In the genomic region with DNA sequence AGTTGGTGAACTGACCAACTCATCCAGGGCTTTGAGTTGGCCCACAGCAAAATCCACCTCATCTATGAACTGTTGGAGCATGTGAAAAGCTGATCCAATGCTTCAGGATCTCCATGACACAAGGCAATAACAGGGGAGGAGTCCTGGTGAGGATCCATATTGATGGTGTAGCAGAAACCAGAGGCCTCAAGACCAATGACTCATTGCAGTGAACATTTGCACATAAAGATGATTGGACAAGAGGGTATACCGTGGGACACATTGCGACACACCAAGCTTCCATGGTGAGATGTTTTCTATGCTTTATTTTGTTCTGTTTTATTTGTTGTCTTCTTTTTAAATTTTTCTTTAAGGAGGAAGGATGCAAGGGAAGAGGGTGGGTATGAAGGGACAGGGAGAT, we compare ENCODE assay signal across 29 mouse cellular contexts.
"Had no signal": no experiment of that assay in that cellular context is flagged by ENCODE, and none has a peak within 500 bp of the region (broad histone marks: within the 10 kb centered on the region; RNA-seq: fewer than 3 reads in every experiment).

No protein-coding gene starts in this region.

- H3K36me3 ChIP-seq: heart, embryonic 13.5 days; heart, embryonic 15.5 days; hindbrain, embryonic 10.5 days; hindbrain, embryonic 13.5 days; hindbrain, embryonic 15.5 days; kidney, embryonic 15.5 days; limb, embryonic 13.5 days; limb, embryonic 15.5 days; liver, embryonic 12.5 days had no signal

- H3K9ac ChIP-seq: heart, embryonic 13.5 days; heart, embryonic 15.5 days; hindbrain, embryonic 13.5 days; hindbrain, embryonic 15.5 days; kidney, embryonic 15.5 days; limb, embryonic 13.5 days; limb, embryonic 15.5 days; liver, embryonic 12.5 days; liver, embryonic 14.5 days had no signal

- H3K4me2 ChIP-seq: heart, embryonic 11.5 days; heart, embryonic 13.5 days; heart, embryonic 15.5 days; hindbrain, embryonic 13.5 days; hindbrain, embryonic 15.5 days; kidney, embryonic 15.5 days; limb, embryonic 13.5 days; limb, embryonic 15.5 days; liver, embryonic 12.5 days had no signal

- H3K4me3 ChIP-seq: gastrocnemius, adult 2 months; heart, adult 2 months; heart, embryonic 13.5 days; heart, embryonic 15.5 days; hindbrain, embryonic 10.5 days; hindbrain, embryonic 13.5 days; hindbrain, embryonic 15.5 days; kidney, embryonic 15.5 days; layer of hippocampus, adult 2 months; left cerebral cortex, adult 2 months; limb, embryonic 13.5 days; limb, embryonic 15.5 days; liver, embryonic 12.5 days had no signal

- H3K9me3 ChIP-seq: heart, embryonic 13.5 days; heart, embryonic 15.5 days; hindbrain, embryonic 10.5 days; hindbrain, embryonic 13.5 days; hindbrain, embryonic 15.5 days; kidney, embryonic 15.5 days; limb, embryonic 13.5 days; limb, embryonic 15.5 days; liver, embryonic 12.5 days had no signal

- H3K27me3 ChIP-seq: heart, embryonic 13.5 days; heart, embryonic 15.5 days; hindbrain, embryonic 13.5 days; hindbrain, embryonic 15.5 days; kidney, embryonic 15.5 days; limb, embryonic 13.5 days; limb, embryonic 15.5 days; liver, embryonic 12.5 days had no signal

- DNase-seq: gastrocnemius, postnatal 10 days; gastrocnemius, postnatal 25 days; heart, adult 11 months; heart, adult 2 months; heart, postnatal 14 days; heart, postnatal 36 days; kidney, adult 11 months; kidney, adult 2 months; kidney, adult 9 months; kidney, postnatal 25 days; kidney, postnatal 4 days; left cerebral cortex, postnatal 4 days had no signal

- H3K27ac ChIP-seq: heart, adult 2 months; heart, embryonic 13.5 days; heart, embryonic 15.5 days; hindbrain, embryonic 10.5 days; hindbrain, embryonic 13.5 days; hindbrain, embryonic 15.5 days; hindbrain, postnatal 0 days; kidney, embryonic 15.5 days; kidney, postnatal 0 days; layer of hippocampus, adult 2 months; left cerebral cortex, adult 2 months; limb, embryonic 13.5 days; limb, embryonic 15.5 days; liver, embryonic 12.5 days; liver, embryonic 14.5 days had no signal

- ATAC-seq: hindbrain, postnatal 0 days; intestine, embryonic 16.5 days; liver, embryonic 12.5 days had no signal
